Mouse (Mus musculus): ENCODE results near the gene Zglp1.
"Not testable (repeated sequence)": the region's sequence is repeated elsewhere in the genome, so short reads cannot be mapped to it uniquely, and the experiment has no call there.

Gene Zglp1

GRCm38 (mm10) chr9:21072641-21073040 lies 5.7 kb upstream of the Zglp1 start:
- CTCF ChIA-PET = interaction anchor here (0.6 kb wide), 1 partner anchor 42 kb away, joined by 3 read pairs; no protein-coding TSS in a partner anchor

- CTCF ChIA-PET = no interaction called here
Observed at GRCm38 (mm10) chr9:21062928-21063327, 4.0 kb downstream of the Zglp1 start.

GRCm38 (mm10) chr9:21051578-21051977 lies 15.3 kb downstream of the Zglp1 start:
- CTCF ChIA-PET = no interaction called here

GRCm38 (mm10) chr9:21045235-21045634 lies 21.7 kb downstream of the Zglp1 start:
- CTCF ChIA-PET = no interaction called here

- CTCF ChIA-PET = not testable (repeated sequence)
Observed at GRCm38 (mm10) chr9:21044785-21045184, 22.1 kb downstream of the Zglp1 start.

GRCm38 (mm10) chr9:21043563-21043962 lies 23.3 kb downstream of the Zglp1 start:
- CTCF ChIA-PET = no interaction called here

GRCm38 (mm10) chr9:21041308-21041707 lies 25.6 kb downstream of the Zglp1 start:
- CTCF ChIA-PET = no interaction called here

GRCm38 (mm10) chr9:21039779-21040178 lies 27.1 kb downstream of the Zglp1 start:
- CTCF ChIA-PET = no interaction called here

- CTCF ChIA-PET = interaction anchor here (0.6 kb wide), 1 partner anchor 387 kb away, joined by 3 read pairs; the partner anchor contains the start of gene Dnm2
Observed at GRCm38 (mm10) chr9:21037481-21037891, 29.4 kb downstream of the Zglp1 start.

GRCm38 (mm10) chr9:21036666-21037065 lies 30.2 kb downstream of the Zglp1 start:
- CTCF ChIA-PET = no interaction called here

- CTCF ChIA-PET = no interaction called here
Observed at GRCm38 (mm10) chr9:21036161-21036560, 30.7 kb downstream of the Zglp1 start.

GRCm38 (mm10) chr9:21035586-21035985 lies 31.3 kb downstream of the Zglp1 start:
- CTCF ChIA-PET = interaction anchor here (0.5 kb wide), 1 partner anchor 66 kb away, joined by 3 read pairs; no protein-coding TSS in a partner anchor

GRCm38 (mm10) chr9:21034481-21035085 lies 32.3 kb downstream of the Zglp1 start:
- CTCF ChIA-PET = no interaction called here

GRCm38 (mm10) chr9:21033136-21033535 lies 33.8 kb downstream of the Zglp1 start:
- CTCF ChIA-PET = interaction anchor here (0.6 to 0.7 kb wide), 3 partner anchors 118 to 190 kb away, joined by 3 to 9 read pairs (median 6); no protein-coding TSS in a partner anchor

- CTCF ChIA-PET = interaction anchor here (0.7 kb wide), 1 partner anchor 187 kb away, joined by 6 read pairs; no protein-coding TSS in a partner anchor
Observed at GRCm38 (mm10) chr9:21032491-21032890, 34.4 kb downstream of the Zglp1 start.

GRCm38 (mm10) chr9:21031896-21032351 lies 35.0 kb downstream of the Zglp1 start, which contains the start of gene Icam5:
Gene Icam5, plus strand, starts transcription at chr9:21032073.
- CTCF ChIA-PET = interaction anchor here (0.5 kb wide), 1 partner anchor 103 kb away, joined by 3 read pairs; no protein-coding TSS in a partner anchor

GRCm38 (mm10) chr9:21031251-21031895 lies 35.5 kb downstream of the Zglp1 start:
- CTCF ChIA-PET = interaction anchor here (0.5 kb wide), 2 partner anchors 103 to 104 kb away, joined by 3 read pairs; no protein-coding TSS in a partner anchor

- CTCF ChIA-PET = interaction anchor here (0.5 to 0.6 kb wide), 4 partner anchors 42 to 110 kb away, joined by 3 to 14 read pairs (median 6); no protein-coding TSS in a partner anchor
Observed at GRCm38 (mm10) chr9:21030781-21031250, 36.1 kb downstream of the Zglp1 start.

GRCm38 (mm10) chr9:21030055-21030600 lies 36.8 kb downstream of the Zglp1 start:
- CTCF ChIA-PET = interaction anchor here (0.5 to 0.6 kb wide), 3 partner anchors 42 to 110 kb away, joined by 3 to 14 read pairs (median 8); no protein-coding TSS in a partner anchor

- CTCF ChIA-PET = interaction anchor here (0.6 to 0.7 kb wide), 2 partner anchors 12 to 106 kb away, joined by 3 to 4 read pairs; no protein-coding TSS in a partner anchor
Observed at GRCm38 (mm10) chr9:21029291-21030054, 37.4 kb downstream of the Zglp1 start, which contains the start of gene Icam4. Gene Icam4, plus strand, starts transcription at chr9:21029373.

GRCm38 (mm10) chr9:21028560-21029110 lies 38.3 kb downstream of the Zglp1 start:
- CTCF ChIA-PET = no interaction called here

Measured in spleen, embryonic (tissue).